Mouse (Mus musculus) liver, embryonic 11.5 days (tissue): ENCODE data around the gene Carnmt1. TPM values are rescaled to one million over a fixed set of nuclear protein-coding genes. Genes with fewer than 3 reads are reported as not detected.

Experiments
- ATAC-seq: fragments of 200-750 bp; cut with Nextera tagmentation; replicated peaks from 2 replicates; pipeline ENCODE4 v1.8.0; 2017; ENCODE audit warnings: moderate number of reproducible peaks, mild to moderate bottlenecking, moderate TSS enrichment, moderate library complexity; ENCODE audit not compliant: low FRiP score
- DNase-seq: peaks from one replicate; pipeline ENCODE4 v3.0.0-alpha.2; 2017; ENCODE audit warnings: low spot score
- H3K27ac ChIP-seq: fragments of 300-500 bp; sonication (generic); 2 replicates; pipeline ENCODE4 v1.5.1; 2014; ENCODE audit warnings: mild to moderate bottlenecking, low read depth, low read length, control low read depth
- H3K27me3 ChIP-seq: fragments of 300-500 bp; sonication (generic); replicated peaks from 2 replicates; pipeline ENCODE4 v1.6.1; 2014; ENCODE audit warnings: low read length, mixed read lengths; ENCODE audit not compliant: control insufficient read depth, insufficient read depth
- H3K36me3 ChIP-seq: fragments of 300-500 bp; sonication (generic); 2 replicates; pipeline ENCODE4 v1.6.1; 2014; ENCODE audit warnings: mild to moderate bottlenecking, low read length, moderate library complexity, mixed read lengths; ENCODE audit not compliant: control insufficient read depth, insufficient read depth
- H3K4me1 ChIP-seq: fragments of 300-500 bp; sonication (generic); replicated peaks from 2 replicates; pipeline ENCODE4 v1.6.1; 2014; ENCODE audit warnings: low read length, mixed read lengths; ENCODE audit not compliant: control insufficient read depth, insufficient read depth
- H3K4me2 ChIP-seq: fragments of 300-500 bp; sonication (generic); 2 replicates; pipeline ENCODE4 v1.6.1; 2014; ENCODE audit warnings: mild to moderate bottlenecking, control low read depth, moderate library complexity
- H3K4me3 ChIP-seq: fragments of 300-500 bp; sonication (generic); 2 replicates; pipeline ENCODE4 v1.5.1; 2014; ENCODE audit warnings: low read depth, low read length, control low read depth
- H3K9ac ChIP-seq: fragments of 300-500 bp; sonication (generic); 2 replicates; pipeline ENCODE4 v1.6.1; 2014; ENCODE audit warnings: low read depth, low read length, control low read depth
- H3K9me3 ChIP-seq: fragments of 300-500 bp; sonication (generic); 2 replicates; pipeline ENCODE4 v1.6.1; 2016; ENCODE audit warnings: low read length, inconsistent platforms, mixed read lengths; ENCODE audit not compliant: control insufficient read depth
- WGBS: fragments of 180-500 bp; shearing (Covaris S2); extraction: QIAGEN DNeasy Blood & Tissue Kit; methylation state at CpG from one replicate; pipeline ENCODE4 v1.1.7; 2014; 5-methylcytosine and 5-hydroxymethylcytosine counted together
- polyA plus RNA-seq: library from polyadenylated mRNA; unstranded; fragments of >200 nt; fragmentation: Nextera tagmentation; extraction: Ambion mirVana; gene quantifications from 2 replicates; pipeline ENCODE4 v1.2.1, GENCODE M21; 2014

Gene Carnmt1
- polyA plus RNA-seq, 1 experiment from 2014 or later, result 44.7 TPM

DNA sequence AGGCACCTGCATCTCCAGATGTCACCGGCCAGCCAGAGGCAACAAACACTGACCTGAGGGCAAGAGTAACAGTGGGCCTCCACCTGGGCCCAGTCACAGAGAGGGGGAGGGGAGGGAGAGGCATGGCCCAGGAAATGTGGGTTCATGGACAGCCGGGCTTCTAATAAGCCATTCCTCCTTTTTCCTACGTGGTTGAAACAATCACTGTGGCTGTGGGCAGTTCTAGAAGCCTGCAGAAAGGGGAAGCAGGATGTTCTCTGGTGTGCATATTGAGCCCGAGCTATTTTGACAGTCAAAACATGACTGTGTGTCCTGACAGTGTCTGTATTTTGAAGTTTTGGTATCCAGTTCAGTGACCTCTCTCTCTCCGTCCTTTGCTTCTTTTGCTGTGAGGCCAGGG, 31.6 kb upstream of the Carnmt1 start:
- H3K27me3 ChIP-seq, result no peaks in the 10 kb centered on the region
- DNase-seq (no peak), ATAC-seq (no peak)
- no peak overlapping the region for H3K4me2 ChIP-seq
- H3K9ac ChIP-seq, result no peak overlapping the region
- no peaks in the 10 kb centered on the region for H3K9me3 ChIP-seq
- 40% methylated on average over 5 of the region's 5 CpGs for WGBS
- no peak overlapping the region for H3K27ac ChIP-seq
- no peak overlapping the region for H3K4me3 ChIP-seq
- no peaks in the 10 kb centered on the region for H3K36me3 ChIP-seq
- peaks cover 7% of the 10 kb centered on the region for H3K4me1 ChIP-seq

DNA sequence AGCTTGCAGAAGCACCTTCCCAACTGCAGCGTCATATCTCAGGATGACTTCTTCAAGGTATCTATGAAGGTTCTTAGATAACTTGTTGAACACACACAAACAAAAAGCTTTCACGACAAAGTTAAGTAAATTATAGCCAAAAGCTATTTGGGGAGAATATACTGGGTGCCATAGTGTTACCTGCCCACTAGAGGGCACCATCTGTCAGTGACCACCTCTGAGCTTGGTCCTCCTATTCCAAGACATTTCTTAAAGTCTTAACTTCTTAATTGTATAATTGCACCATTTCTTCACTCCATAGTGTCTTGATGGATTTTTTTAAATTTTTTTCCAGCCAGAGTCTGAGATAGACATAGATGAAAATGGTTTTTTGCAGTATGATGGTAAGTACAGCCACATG, 31.0 kb upstream of the Carnmt1 start:
- H3K27ac ChIP-seq, result no peak overlapping the region

DNA sequence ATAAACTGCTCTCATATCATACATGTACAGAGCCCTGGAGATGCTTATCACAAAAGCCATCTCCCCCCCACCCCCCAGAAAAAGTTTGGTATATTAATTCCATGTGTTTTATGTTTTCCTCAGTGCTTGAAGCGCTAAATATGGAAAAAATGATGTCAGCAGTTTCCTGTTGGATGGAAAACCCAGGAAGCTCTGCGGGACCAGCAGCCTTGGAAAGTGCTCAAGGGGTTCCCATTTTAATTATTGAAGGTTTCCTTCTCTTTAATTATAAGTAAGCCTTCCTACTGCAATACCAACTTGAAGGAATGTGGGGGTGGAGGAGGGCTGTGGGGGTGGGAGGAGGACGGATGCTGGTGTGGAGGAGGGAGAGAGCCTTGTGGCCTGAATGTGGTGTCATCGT, 29.6 kb upstream of the Carnmt1 start:
- DNase-seq, result no peak
- Histone ChIP-seq H3K27me3 (no peaks in the 10 kb centered on the region), H3K27ac (no peak overlapping the region), H3K9me3 (no peaks in the 10 kb centered on the region), H3K9ac (no peak overlapping the region), H3K4me2 (no peak overlapping the region), H3K4me3 (no peak overlapping the region), H3K4me1 (peaks cover 11% of the 10 kb centered on the region), H3K36me3 (no peaks in the 10 kb centered on the region)
- WGBS, result 77% methylated on average over 4 of the region's 4 CpGs
- ATAC-seq, result no peak

More for the DNA sequence above, 31.0 kb upstream of the Carnmt1 start:
- Histone ChIP-seq H3K9ac (no peak overlapping the region), H3K9me3 (no peaks in the 10 kb centered on the region), H3K4me2 (no peak overlapping the region), H3K27me3 (no peaks in the 10 kb centered on the region), H3K4me3 (no peak overlapping the region), H3K36me3 (no peaks in the 10 kb centered on the region), H3K4me1 (peaks cover 11% of the 10 kb centered on the region)
- DNase-seq, result no peak
- no peak for ATAC-seq
- WGBS, result 27% methylated on average over 2 of the region's 2 CpGs

DNA sequence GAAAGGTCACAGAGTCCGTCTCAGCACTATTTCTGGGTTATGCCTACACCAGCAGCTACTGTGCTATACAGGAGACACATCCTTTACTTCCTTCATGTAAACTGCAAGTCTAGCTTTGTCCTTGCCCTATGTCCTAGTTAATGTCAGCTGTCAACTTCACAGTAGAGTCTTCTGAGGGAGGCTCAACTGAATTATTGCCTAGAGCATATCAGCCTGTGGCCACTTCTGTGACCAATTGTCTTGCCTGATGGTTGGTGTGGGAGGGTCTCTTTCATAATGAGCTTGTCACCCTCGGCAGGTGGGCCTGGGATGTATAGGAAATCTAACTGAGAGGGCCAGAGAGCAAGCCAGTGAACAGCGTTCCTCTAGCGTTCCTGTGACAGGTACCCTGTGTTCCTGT, 27.2 kb upstream of the Carnmt1 start:
- Histone ChIP-seq H3K9ac (no peak overlapping the region), H3K27ac (peak overlapping the region; percentile 45; the same call in 1 of the 2 replicates), H3K36me3 (no peaks in the 10 kb centered on the region), H3K9me3 (no peaks in the 10 kb centered on the region), H3K4me1 (peaks cover 31% of the 10 kb centered on the region), H3K27me3 (no peaks in the 10 kb centered on the region), H3K4me2 (no peak overlapping the region), H3K4me3 (no peak overlapping the region)
- ATAC-seq (no peak), DNase-seq (no peak)
- 77% methylated on average over 4 of the region's 4 CpGs for WGBS

DNA sequence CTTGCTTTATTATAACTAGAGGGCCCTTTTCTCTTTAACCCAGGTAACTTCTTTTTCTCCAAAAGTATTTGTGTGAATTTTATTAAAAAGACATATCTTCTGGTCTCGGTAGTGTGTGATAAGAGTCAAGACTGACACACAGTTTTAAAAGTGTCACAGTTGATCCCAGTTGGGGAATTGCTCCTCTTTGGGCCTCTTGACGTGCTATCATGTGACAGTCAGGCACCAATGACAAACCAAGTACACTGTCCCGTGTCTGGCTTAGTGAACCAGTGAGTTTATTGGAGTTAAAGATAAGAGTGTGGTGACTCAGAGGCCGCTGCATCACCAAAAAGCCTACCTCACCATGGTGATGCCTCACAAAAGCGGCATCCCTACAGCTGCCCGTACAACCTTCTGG, 26.5 kb upstream of the Carnmt1 start:
- Histone ChIP-seq H3K27me3 (no peaks in the 10 kb centered on the region), H3K9me3 (no peaks in the 10 kb centered on the region), H3K4me1 (peaks cover 35% of the 10 kb centered on the region), H3K36me3 (no peaks in the 10 kb centered on the region), H3K27ac (peak overlapping the region; percentile 45; the same call in 1 of the 2 replicates), H3K4me3 (no peak overlapping the region), H3K4me2 (peak overlapping the region; percentile 39), H3K9ac (no peak overlapping the region)
- ATAC-seq (peak; percentile 84), DNase-seq (no peak)
- WGBS, result 42% methylated on average over 6 of the region's 6 CpGs

DNA sequence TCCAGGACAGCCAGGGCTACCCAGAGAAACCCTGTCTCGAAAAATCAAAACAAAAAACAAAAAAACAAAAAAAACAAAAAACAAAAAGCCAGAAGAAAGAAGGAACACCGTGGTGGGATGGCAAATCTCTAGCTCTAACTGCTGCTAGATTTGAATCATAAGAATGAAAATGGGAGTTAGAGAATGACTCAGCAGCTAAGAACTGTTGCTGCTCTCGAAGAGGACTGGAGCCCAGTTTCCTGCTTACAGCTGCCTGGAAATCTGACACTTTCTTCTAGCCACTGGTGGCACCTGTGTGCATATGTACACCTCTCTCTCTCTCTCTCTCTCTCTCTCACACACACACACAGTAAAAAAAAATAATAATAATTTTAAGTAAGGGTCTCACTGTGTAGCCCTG, 24.2 kb upstream of the Carnmt1 start:
- Histone ChIP-seq H3K4me2 (peak overlapping the region; percentile 51), H3K4me1 (peaks cover 55% of the 10 kb centered on the region), H3K4me3 (no peak overlapping the region), H3K36me3 (no peaks in the 10 kb centered on the region), H3K27ac (peak overlapping the region; percentile 86), H3K9me3 (no peaks in the 10 kb centered on the region), H3K9ac (0 out of 2 replicates have a peak overlapping the region, but pooled peaks have one; percentile 14), H3K27me3 (no peaks in the 10 kb centered on the region)
- no peak for DNase-seq
- WGBS, result 46% methylated on average over 3 of the region's 3 CpGs
- no peak for ATAC-seq

DNA sequence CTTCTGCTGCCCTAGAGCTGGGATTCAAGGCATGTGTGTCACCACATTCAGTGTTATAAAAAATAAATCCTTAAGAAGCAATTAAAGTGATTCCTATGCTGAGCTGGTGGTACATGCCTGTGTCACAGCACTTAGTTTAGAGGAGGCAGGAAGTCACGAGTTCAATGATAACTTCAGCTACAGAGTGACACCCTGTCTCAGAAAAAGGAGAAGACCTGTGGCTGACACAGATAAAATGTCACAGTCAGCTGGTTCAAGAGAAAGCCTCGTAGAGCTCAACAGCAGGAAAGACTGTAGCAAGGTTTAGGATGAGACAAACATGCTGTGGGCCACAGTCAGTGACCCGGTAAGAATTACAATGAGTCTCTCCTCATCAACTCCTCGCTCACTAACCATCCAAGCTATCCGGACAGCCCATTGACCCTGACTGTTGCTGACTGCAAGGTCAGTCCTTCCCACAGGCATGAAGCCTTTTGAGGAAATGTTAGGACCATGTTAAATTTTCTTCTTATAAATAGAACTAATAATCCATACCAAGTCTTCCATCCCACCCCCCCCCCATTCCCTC, 23.6 kb upstream of the Carnmt1 start:
- Histone ChIP-seq H3K4me1 (peaks cover 56% of the 10 kb centered on the region), H3K9me3 (no peaks in the 10 kb centered on the region), H3K9ac (0 out of 2 replicates have a peak overlapping the region, but pooled peaks have one; percentile 14), H3K36me3 (no peaks in the 10 kb centered on the region), H3K4me2 (peak overlapping the region; percentile 51), H3K27me3 (no peaks in the 10 kb centered on the region), H3K27ac (peak overlapping the region; percentile 86), H3K4me3 (no peak overlapping the region)
- DNase-seq (no peak), ATAC-seq (peak; percentile 82)
- WGBS, result 38% methylated on average over 5 of the region's 5 CpGs

DNA sequence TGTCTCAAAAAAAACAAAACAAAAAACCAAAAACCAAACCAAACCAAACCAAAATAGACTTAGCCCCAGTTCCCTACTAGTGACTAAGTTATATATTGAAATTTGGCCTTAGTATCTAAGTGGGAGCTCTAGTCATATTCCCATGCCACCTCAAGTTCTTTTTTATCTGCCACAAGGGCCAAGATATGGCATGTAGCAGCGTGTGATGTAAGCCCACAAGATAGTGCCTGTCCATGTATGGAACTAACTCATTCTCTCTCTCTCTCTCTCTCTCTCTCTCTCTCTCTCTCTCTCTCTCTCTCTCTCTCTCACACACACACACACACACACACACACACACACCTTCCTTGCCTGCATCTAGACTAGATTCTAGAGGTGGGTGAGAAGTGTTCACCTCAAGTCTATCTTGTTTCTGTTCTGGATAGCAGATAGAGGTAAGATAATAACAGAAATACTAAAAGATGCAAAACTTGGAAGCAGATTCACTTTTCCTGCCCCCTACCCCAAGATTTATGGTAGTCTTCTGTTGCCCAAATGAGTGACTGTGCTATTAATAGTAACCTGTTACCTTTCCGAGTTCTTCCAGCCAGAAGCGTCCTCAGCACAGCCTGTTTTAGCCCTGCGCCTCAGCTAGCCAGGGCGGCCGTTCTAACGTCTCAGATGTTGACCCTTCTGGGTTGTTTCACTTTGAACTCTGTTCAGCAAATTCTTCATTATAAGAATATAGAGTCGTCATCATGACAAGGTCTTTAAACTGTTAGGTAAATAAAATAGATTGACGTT, 22.6 kb upstream of the Carnmt1 start:
- WGBS, result 69% methylated on average over 9 of the region's 9 CpGs
- Histone ChIP-seq H3K27me3 (no peaks in the 10 kb centered on the region), H3K36me3 (no peaks in the 10 kb centered on the region), H3K4me1 (peaks cover 56% of the 10 kb centered on the region), H3K4me2 (no peak overlapping the region), H3K9ac (no peak overlapping the region), H3K27ac (peak overlapping the region; percentile 86), H3K9me3 (no peaks in the 10 kb centered on the region), H3K4me3 (no peak overlapping the region)
- ATAC-seq (no peak), DNase-seq (no peak)

DNA sequence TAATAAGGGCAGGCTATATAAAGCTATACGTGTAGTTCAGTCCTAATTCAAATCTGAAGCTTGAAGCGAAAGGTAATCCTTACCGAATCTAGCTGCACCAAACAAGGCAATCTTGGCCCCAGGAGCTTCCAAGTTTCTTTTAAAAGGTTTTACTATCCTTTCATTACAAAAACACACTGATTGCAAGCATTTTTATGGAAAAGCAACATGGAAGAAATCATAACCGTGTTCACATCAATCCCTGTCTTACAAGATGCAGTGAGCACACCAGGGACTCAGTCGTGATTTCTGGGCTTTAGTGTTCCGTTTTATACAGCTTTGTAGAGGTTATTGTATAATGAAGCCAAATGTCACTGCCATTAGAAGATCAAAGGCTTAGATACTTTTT, 22.0 kb upstream of the Carnmt1 start:
- H3K27me3 ChIP-seq, result no peaks in the 10 kb centered on the region
- H3K4me2 ChIP-seq, result no peak overlapping the region
- ATAC-seq (no peak), DNase-seq (no peak)
- no peak overlapping the region for H3K9ac ChIP-seq
- peaks cover 56% of the 10 kb centered on the region for H3K4me1 ChIP-seq
- no peaks in the 10 kb centered on the region for H3K9me3 ChIP-seq
- no peak overlapping the region for H3K4me3 ChIP-seq
- no peaks in the 10 kb centered on the region for H3K36me3 ChIP-seq
- WGBS, result 88% methylated on average over 6 of the region's 6 CpGs
- H3K27ac ChIP-seq, result no peak overlapping the region
